Mouse (Mus musculus) intestine, embryonic 14.5 days (tissue): ENCODE data around the gene Gm4969. TPM values are rescaled to one million over a fixed set of nuclear protein-coding genes. Genes with fewer than 3 reads are reported as not detected.
A peak's percentile ranks its signal among the peaks of the same experiment; 100 is the strongest.

ENCODE experiments used
- ATAC-seq: fragments of 200-750 bp; cut with Nextera tagmentation; replicated peaks from 2 replicates; pipeline ENCODE4 v1.8.0; 2017; ENCODE audit warnings: low read depth, moderate number of reproducible peaks, moderate TSS enrichment, moderate library complexity; ENCODE audit not compliant: low FRiP score, low TSS enrichment
- DNase-seq: peaks from one replicate; pipeline ENCODE4 v3.0.0-alpha.2; 2018; ENCODE audit warnings: low spot score
- H3K27ac ChIP-seq: fragments of 300-500 bp; sonication (generic); 2 replicates; pipeline ENCODE4 v1.5.1; 2014; ENCODE audit warnings: low read depth, mild to moderate bottlenecking, control low read depth
- H3K27me3 ChIP-seq: fragments of 300-500 bp; sonication (generic); replicated peaks from 2 replicates; pipeline ENCODE4 v1.6.1; 2014; ENCODE audit warnings: low read length, control low read depth; ENCODE audit not compliant: control insufficient read depth, insufficient read depth
- H3K36me3 ChIP-seq: fragments of 300-500 bp; sonication (generic); 2 replicates; pipeline ENCODE4 v1.6.1; 2014; ENCODE audit warnings: low read length, control low read depth; ENCODE audit not compliant: control insufficient read depth, insufficient read depth
- H3K4me1 ChIP-seq: fragments of 300-500 bp; sonication (generic); replicated peaks from 2 replicates; pipeline ENCODE4 v1.6.1; 2014; ENCODE audit warnings: low read length, control low read depth, mixed read lengths; ENCODE audit not compliant: control insufficient read depth, insufficient read depth
- H3K4me2 ChIP-seq: fragments of 300-500 bp; sonication (generic); 2 replicates; pipeline ENCODE4 v1.6.1; 2014; ENCODE audit warnings: low read length
- H3K4me3 ChIP-seq: fragments of 300-500 bp; sonication (generic); 2 replicates; pipeline ENCODE4 v1.5.1; 2014; ENCODE audit warnings: low read depth, low read length, control low read depth, mixed read lengths
- H3K9ac ChIP-seq: fragments of 300-500 bp; sonication (generic); 2 replicates; pipeline ENCODE4 v1.6.1; 2014; ENCODE audit warnings: mild to moderate bottlenecking, low read length
- H3K9me3 ChIP-seq: fragments of 300-500 bp; sonication (generic); 2 replicates; pipeline ENCODE4 v1.6.1; 2016; ENCODE audit warnings: low read length, control low read depth; ENCODE audit not compliant: control insufficient read depth
- WGBS: fragments of 180-500 bp; shearing (Covaris S2); extraction: QIAGEN DNeasy Blood & Tissue Kit; methylation state at CpG from one replicate; pipeline ENCODE4 v1.1.7; 2014; 5-methylcytosine and 5-hydroxymethylcytosine counted together
- polyA plus RNA-seq: library from polyadenylated mRNA; unstranded; fragments of >200 nt; fragmentation: Nextera tagmentation; extraction: Ambion mirVana; gene quantifications from 2 replicates; pipeline ENCODE4 v1.2.1, GENCODE M21; 2014

The Gm4969 gene
- polyA plus RNA-seq, 1 experiment from 2014 or later = 3.7 TPM

DNA sequence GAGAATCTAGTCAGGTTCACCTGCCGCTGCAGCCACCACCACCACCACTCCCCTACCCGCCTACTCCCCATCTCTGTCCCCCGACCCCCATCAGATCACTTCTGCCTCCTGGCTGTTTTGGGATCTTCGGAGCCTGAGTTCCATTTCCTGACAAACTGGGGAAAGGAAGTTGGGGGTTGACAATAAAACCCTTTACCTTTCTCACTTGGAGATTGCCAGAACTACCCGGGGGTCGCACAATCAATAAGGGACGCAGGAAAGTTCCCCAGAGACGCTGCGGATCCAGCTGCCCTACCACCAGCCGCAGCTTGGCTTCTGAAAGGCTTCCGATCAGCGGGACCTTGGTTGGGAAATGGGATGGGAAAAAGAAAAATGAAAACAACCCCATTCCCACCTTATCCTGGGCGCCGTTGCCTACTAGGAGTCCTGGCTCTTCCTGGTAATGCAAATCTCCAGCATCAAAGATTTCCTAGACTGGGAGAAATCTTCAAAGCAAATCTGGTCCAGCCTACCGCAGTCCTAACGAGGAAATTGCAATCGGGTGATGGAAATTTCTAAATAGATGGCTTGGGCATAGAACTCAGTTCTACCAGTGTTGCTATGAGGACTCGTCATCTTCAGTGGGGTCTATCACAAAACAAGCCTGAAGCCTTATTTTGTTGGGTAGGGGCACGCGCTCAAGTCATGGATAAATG lies 30.2 kb upstream of the Gm4969 start:
- ATAC-seq = no peak
- 11% methylated on average over 20 of the region's 20 CpGs for WGBS
- Histone ChIP-seq H3K27ac (peak overlapping the region; percentile 71; the same call in 1 of the 2 replicates), H3K27me3 (no peaks in the 10 kb centered on the region), H3K36me3 (peaks cover 24% of the 10 kb centered on the region), H3K4me2 (peak overlapping the region; percentile 71), H3K4me3 (peak overlapping the region; percentile 91), H3K9me3 (no peaks in the 10 kb centered on the region), H3K4me1 (peaks cover 14% of the 10 kb centered on the region), H3K9ac (peak overlapping the region; percentile 50)
- DNase-seq = no peak

DNA sequence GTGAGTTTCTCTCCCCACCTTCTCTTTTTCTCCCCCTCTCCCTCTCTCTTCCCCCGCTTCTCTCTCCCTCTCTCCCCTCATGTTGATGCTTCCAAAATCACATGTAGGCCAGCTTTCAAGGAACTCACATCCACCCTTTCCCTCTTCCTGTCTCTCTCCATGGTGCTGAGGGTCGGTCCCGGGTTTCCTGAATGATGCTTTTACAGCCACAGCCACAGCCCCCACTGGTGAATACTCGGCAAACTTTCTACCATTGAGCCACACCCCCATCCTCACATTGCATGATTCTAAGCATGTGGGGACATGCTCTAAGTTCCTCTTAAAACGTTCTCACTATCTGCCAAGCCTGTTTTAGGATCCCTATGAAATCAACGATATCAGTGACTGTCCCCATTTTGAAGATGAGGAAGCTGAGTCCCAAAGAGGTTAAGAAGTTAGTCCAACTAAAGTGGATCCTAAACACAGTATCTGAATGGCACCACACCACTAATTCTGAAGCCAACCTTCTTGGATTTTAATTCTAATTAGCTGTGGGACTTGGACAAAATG lies 29.4 kb upstream of the Gm4969 start:
- Histone ChIP-seq H3K4me3 (no peak overlapping the region), H3K4me1 (peaks cover 14% of the 10 kb centered on the region), H3K9me3 (no peaks in the 10 kb centered on the region), H3K36me3 (peaks cover 21% of the 10 kb centered on the region), H3K27ac (no peak overlapping the region), H3K27me3 (no peaks in the 10 kb centered on the region), H3K4me2 (no peak overlapping the region), H3K9ac (no peak overlapping the region)
- DNase-seq = no peak
- no peak for ATAC-seq
- WGBS = 50% methylated on average over 6 of the region's 6 CpGs

- DNase-seq (no peak), ATAC-seq (no peak)
- Histone ChIP-seq H3K9ac (no peak overlapping the region), H3K4me2 (no peak overlapping the region), H3K9me3 (no peaks in the 10 kb centered on the region), H3K27ac (no peak overlapping the region), H3K4me3 (no peak overlapping the region), H3K36me3 (peaks cover 16% of the 10 kb centered on the region), H3K27me3 (no peaks in the 10 kb centered on the region), H3K4me1 (peaks cover 14% of the 10 kb centered on the region)
- 87% methylated on average over 10 of the region's 10 CpGs for WGBS
Measured at GRCm38 (mm10) chr7:19146793-19147192, 28.6 kb upstream of the Gm4969 start.

DNA sequence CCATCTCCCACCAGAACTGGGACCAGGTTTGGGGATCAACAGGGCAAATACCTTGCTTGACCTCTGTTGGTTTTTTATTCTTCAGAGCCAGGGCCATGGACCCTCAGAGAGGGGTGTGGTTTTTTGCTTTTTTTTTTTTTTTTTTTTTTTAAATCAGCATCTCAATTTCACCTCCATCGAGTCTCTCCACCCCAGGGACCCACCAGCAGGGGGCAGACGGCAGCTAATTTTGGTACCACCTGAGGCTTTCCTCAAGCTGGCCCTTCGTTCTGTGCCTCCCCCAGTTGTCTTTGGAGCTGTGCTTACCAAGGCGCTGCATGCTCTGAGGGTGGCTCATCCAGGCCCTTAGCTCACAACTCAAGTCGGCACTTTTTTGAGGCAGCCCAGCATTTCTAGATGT lies 19.2 kb upstream of the Gm4969 start:
- no peak overlapping the region for H3K4me3 ChIP-seq
- DNase-seq (peak; percentile 81), ATAC-seq (0 out of 2 replicates have a peak, but pooled peaks have one; percentile 10)
- no peak overlapping the region for H3K4me2 ChIP-seq
- no peak overlapping the region for H3K9ac ChIP-seq
- no peaks in the 10 kb centered on the region for H3K4me1 ChIP-seq
- no peaks in the 10 kb centered on the region for H3K27me3 ChIP-seq
- H3K9me3 ChIP-seq = no peaks in the 10 kb centered on the region
- WGBS = 50% methylated on average over 5 of the region's 5 CpGs
- peaks cover 63% of the 10 kb centered on the region for H3K36me3 ChIP-seq
- no peak overlapping the region for H3K27ac ChIP-seq

- no peak overlapping the region for H3K27ac ChIP-seq
- H3K4me3 ChIP-seq = no peak overlapping the region
- no peak overlapping the region for H3K9ac ChIP-seq
- H3K4me1 ChIP-seq = 0 out of 2 replicates have a peak, but pooled peaks cover 4% of the 10 kb centered on the region
- 91% methylated on average over 38 of the region's 38 CpGs for WGBS
- no peak overlapping the region for H3K4me2 ChIP-seq
- DNase-seq (no peak), ATAC-seq (no peak)
- peaks cover 63% of the 10 kb centered on the region for H3K36me3 ChIP-seq
- no peaks in the 10 kb centered on the region for H3K9me3 ChIP-seq
- no peaks in the 10 kb centered on the region for H3K27me3 ChIP-seq
Measured at GRCm38 (mm10) chr7:19136673-19137334, 18.6 kb upstream of the Gm4969 start.

DNA sequence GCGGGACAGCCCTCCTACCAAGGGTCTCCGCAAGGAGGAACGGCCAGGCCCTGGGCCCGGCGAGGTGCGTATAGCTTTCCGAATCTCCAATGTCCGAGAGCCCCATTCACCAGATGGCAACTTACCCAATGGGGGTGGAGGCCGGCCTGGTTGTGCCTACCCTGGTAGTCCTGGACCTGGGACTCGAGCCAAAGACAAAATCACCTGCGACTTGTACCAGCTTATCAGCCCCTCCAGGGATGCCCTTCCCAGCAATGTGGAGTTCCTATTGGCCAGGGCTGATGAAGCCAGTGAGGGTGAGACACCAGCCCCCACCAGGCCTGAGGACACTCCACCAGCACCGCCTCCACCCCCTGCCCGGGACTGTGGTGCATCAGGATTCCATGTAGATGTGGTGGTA lies 18.0 kb upstream of the Gm4969 start:
- Histone ChIP-seq H3K27me3 (no peaks in the 10 kb centered on the region), H3K27ac (no peak overlapping the region), H3K36me3 (peaks cover 63% of the 10 kb centered on the region), H3K9ac (no peak overlapping the region), H3K4me3 (no peak overlapping the region), H3K4me1 (0 out of 2 replicates have a peak, but pooled peaks cover 5% of the 10 kb centered on the region), H3K4me2 (no peak overlapping the region), H3K9me3 (no peaks in the 10 kb centered on the region)
- DNase-seq (no peak), ATAC-seq (no peak)
- WGBS = 94% methylated on average over 13 of the region's 13 CpGs

GRCm38 (mm10) chr7:19131324-19131848 lies 13.2 kb upstream of the Gm4969 start:
- no peaks in the 10 kb centered on the region for H3K27me3 ChIP-seq

DNA sequence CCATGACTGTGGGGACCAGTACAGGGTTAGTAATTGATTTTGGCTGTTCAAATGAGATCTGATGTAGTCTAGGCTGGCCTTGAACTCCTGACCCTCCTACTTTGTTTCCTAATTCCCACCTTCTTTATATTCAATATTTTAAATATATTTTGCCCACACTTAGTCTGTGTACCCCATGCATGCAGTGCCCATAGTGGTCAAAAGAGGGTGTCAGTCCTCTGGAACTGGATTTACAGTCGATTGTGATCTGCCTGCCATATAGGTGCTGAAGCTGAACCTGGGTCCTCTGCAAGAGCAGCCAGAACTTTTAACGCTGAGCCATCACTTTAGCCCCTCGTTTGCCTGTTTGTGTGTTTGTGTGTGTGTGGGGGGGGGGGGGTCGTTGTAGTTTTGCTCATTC lies 12.5 kb upstream of the Gm4969 start:
- Histone ChIP-seq H3K27me3 (no peaks in the 10 kb centered on the region), H3K4me2 (peak overlapping the region; percentile 67), H3K27ac (peak overlapping the region; percentile 43), H3K4me1 (peaks cover 12% of the 10 kb centered on the region; the same call in 1 of the 2 replicates), H3K9me3 (no peaks in the 10 kb centered on the region), H3K4me3 (peak overlapping the region; percentile 40), H3K36me3 (peaks cover 18% of the 10 kb centered on the region), H3K9ac (no peak overlapping the region)
- DNase-seq = no peak
- no peak for ATAC-seq
- 32% methylated on average over 4 of the region's 4 CpGs for WGBS

More at GRCm38 (mm10) chr7:19131324-19131848, 13.2 kb upstream of the Gm4969 start:
- peak overlapping the region; percentile 47 for H3K27ac ChIP-seq
- ATAC-seq = peak; percentile 99
- peak overlapping the region; percentile 67 for H3K4me2 ChIP-seq
- peak; percentile 94 for DNase-seq
- no peaks in the 10 kb centered on the region for H3K9me3 ChIP-seq
- under 1% methylated on average over 39 of the region's 39 CpGs for WGBS
- H3K9ac ChIP-seq = peak overlapping the region; percentile 37; the same call in 1 of the 2 replicates
- H3K4me1 ChIP-seq = peaks cover 12% of the 10 kb centered on the region; the same call in 1 of the 2 replicates
- peak overlapping the region; percentile 40 for H3K4me3 ChIP-seq
- peaks cover 26% of the 10 kb centered on the region for H3K36me3 ChIP-seq
